Mouse (Mus musculus) neutrophil, adult 5-6 weeks (primary cell): ENCODE measurements around the gene Rnd2. TPM values are rescaled to one million over a fixed set of nuclear protein-coding genes. Genes with fewer than 3 reads are reported as not detected.
"Not testable (repeated sequence)": the region's sequence is repeated elsewhere in the genome, so short reads cannot be mapped to it uniquely, and the experiment has no call there.

Source experiments
- ATAC-seq: fragments of 151-379, 151-347 bp; 2 replicates; pipeline ENCODE4 v1.8.0; 2017; ENCODE audit warnings: mild to moderate bottlenecking, moderate TSS enrichment; ENCODE audit not compliant: insufficient number of reproducible peaks, poor library complexity, low FRiP score, severe bottlenecking; ENCODE audit errors: extremely low read depth
- total RNA-seq: library from RNA; stranded (forward); fragments of 200-1000 nt; gene quantifications from 2 replicates; pipeline ENCODE4 v1.2.3, GENCODE M21; 2017

Rnd2 gene
- 0.70 TPM in 1 of 2 replicates, not detected in the other for total RNA-seq

DNA sequence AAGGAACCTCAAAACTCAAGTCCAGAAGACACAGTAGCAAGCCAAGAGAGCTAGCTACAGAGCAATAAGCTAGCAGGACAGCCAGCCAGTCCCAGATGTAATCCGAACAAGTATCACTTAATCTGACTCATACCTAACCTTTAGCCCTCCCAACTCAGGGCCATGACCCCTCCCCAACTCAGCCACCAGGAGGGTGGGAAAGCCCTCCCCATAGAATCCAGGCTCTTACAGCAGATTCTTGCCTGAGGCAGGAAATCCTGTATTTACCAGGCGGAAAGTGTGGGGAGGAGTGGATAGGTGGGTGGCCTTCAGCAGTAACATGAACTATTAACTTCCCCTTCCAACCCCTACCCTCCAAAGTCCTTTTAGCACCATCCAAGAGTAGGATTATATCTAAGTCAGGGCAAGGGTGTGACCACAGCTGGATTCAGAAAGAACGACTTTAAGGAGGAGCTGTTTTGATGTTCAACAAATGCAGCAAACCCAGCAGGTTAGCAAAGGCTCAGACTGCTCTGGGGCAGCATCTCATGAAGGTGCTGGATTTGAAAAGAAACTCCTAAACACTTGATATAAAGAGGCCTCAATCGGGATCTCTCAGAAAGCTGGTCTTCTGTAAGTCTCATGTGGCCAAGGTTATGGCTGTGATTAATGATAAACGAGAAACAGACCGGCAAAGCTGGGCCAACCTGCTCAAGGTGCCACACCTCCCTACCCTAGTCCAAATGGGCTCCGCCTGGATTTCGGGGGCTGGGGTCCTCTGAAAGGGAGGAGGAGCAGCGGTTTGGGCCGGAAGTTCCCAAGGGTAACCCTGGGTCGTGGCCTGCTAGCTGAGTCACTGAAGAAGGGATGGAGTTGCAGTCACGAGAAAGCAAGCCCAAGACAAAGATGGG is at the start of gene Rnd2:
Gene Rnd2, plus strand, starts transcription at position 789 of the 890 bp plus-strand sequence.
- no peak for ATAC-seq

DNA sequence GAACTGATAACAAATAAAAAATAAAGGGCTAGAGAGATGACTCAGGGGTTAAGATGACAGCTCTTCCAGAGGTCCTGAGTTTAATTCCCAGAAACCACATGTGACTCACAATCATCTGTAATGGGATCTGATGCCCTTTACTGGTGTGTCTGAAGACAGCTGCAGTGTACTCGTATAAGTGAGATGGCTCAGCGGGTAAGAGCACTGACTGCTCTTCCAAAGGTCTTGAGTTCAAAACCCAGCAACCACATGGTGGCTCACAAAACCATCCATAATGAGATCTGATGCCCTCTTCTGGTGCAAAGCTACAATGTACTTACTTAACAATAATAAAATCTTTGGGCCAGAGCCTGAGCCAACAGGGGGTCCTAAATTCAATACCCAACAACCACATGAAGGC is 49.5 kb upstream of the Rnd2 start:
- no peak for ATAC-seq

- no peak for ATAC-seq
Observed at GRCm38 (mm10) chr11:101416433-101417100, 48.2 kb upstream of the Rnd2 start.

DNA sequence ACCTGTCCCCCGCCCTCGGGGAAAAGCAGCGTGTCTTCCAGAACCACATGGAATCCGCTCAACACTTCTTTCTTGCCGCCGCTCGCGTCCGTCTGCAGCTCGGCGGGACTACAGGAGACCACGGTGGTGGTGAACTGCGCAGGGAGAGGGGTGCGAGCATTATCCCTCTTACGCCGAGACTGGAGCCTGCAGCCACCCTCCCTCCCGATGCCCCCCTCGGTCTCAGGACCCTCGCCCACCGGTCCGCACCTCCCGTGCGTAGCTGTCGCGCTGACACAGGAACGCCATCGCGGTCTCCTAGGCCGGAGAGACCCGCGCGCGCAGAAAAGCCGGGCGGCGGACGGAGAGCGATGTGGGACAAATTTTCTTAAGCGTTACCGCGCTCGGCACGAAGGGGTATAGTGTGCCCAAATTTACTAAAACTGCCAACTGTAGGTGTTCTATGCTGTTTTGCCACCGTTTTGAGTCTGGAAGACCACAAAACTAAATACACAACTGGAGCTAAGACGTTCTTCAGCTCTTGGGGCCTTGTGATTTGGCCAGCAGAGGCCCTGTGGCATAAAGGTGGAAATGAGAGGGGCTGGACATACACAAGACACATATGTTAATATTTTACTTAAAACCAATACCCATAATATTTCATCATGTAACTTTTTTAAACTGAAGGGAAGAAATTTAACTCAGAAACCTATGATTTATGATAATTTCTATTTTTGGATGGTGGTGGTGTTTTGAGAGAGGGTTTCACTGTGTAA is 47.5 kb upstream of the Rnd2 start, which contains the start of gene Aarsd1:
Gene Aarsd1, minus strand, starts transcription at position 515 of the 755 bp plus-strand sequence.
- peak; percentile 71 for ATAC-seq

DNA sequence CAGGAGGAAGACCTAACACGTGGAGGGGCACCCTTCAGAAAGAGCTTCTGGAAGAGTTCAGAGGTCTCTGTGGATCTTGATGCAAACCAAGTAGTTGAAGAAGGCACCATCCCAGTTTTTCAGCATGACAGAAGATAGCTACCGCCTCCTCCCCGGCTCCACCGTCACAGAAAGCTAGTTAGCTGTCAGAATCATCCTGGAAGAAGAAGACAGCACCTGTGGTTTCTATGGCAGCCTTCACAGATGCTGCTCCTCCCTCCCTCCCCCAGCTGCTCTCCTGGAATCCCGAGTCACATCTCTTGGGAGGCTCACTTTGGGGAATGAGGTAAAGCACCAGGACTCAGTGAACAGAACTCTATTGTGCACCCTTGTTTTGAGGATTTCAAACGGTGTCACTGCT is 45.8 kb upstream of the Rnd2 start:
- no peak for ATAC-seq

DNA sequence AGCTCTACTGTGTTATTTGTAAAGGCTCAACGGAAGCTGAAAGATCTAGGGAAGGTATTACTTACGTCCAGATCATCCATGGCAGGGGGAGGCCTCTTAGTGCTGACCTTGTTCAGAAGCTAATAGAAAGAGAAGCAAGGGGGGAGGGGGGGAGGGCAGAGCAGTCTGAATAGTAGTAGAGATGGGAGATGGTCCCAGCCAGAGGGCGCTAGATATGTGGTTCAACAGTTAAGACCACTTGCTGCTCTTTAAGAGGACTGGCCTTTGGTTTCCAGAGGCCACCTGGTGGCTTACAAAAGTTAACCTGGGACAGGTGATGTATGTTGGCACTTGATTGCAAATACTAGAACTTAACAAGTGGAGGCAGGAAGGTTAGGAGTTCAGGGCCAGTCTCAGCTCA is 45.2 kb upstream of the Rnd2 start:
- ATAC-seq: no peak

DNA sequence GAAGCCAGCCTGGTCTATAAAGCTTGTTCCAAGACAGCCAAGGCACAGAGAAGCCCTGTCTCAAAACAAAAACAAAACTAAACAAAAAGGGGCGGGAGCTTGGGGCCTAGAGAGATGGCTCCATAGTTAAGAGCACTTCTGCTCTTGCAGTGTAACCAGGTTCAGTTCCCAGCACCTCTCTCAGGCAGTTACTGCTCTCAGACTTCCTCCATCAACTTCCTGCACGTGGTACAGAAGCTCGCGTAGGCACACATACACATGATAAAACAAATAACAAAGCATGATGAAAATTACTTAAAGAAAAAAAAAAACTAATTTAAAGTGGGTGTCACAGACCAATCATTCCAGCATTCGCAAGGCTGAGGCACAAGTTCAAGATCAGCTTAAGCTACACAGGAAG is 44.7 kb upstream of the Rnd2 start:
- ATAC-seq: no peak

DNA sequence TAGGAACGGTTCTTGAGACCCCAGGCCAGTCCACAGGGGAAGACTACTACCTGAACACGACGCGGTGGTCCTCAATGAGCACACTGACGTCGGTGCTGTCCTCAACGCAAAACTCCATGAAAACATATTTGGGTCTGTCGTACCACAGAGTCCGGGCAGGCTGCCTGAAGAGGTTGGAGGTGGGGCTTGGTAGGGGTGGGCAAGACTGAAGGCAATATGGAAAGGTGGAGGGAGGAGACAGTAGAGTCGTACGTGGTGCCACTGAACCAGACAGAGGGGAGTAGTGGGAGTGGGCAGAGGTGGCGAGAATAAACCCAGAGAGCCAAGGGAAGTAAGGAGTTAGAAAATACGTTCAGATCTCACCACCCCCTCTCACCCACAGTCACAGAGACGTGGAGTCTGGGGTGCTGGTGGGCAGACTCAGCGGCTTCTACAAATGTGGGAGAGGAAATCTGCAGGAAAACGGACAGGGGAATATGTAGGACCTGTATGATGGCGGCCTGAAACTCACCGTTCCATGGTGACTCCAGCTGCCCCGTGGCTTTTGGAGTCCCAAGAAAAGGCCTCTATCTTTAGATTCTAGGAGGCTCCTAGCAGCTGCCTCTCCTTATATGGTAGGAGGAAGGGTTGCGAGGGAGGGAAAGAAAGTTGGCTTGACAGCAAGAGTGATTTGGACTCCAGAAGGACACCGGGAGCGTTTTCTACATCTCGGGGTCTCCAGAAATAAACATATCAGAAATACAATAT is 40.5 kb upstream of the Rnd2 start, which contains the start of gene Gm27029:
Gene Gm27029, minus strand, starts transcription at position 692 of the 747 bp plus-strand sequence.
- ATAC-seq: no peak

DNA sequence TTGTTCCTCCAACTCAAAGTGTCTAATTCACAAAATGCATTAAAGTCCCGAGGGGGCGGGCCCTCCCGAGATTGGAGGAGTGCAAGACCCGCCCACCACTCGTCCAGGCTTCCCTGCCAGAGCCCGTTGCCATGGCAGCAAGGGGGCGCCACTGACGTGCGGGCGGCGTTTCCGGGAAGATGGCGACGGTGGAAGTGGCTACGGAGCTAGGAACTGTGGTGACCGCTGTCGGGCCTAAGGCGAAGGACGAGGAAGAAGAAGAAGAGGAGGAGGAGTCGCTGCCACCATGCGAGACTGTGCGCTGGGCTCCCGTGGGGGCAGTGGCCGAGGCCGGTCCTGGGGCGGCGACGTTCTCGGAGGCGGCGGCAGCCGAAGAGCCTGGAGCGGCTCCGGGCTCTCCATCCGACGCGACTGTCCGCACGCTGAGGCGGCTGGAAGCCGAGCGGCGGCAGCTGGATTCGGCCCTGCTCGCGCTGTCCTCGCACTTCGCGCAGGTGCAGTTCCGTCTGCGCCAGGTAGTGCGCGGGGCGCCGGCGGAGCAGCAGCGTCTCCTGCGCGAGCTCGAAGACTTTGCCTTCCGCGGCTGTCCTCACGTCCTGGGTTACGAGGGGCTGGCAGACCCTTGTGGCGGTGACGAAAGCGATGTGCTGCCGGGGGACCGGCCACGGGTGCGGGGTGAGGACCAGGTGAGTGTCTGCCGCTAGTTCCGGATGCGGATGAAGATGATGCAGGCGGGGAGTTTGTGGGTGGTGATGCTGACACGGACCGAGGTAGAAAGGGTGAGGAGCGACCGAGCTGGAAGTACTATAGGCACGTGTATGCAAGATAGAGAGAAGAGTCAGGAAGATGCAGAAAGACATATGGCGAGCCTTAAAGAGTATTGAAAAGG is 39.6 kb upstream of the Rnd2 start, which contains the start of the genes Rundc1 and Ptges3l:
Gene Rundc1, plus strand, starts transcription at position 161 of the 889 bp plus-strand sequence.
Gene Ptges3l, minus strand, starts transcription at position 409 of the 889 bp plus-strand sequence.
- peak; percentile 96 for ATAC-seq

DNA sequence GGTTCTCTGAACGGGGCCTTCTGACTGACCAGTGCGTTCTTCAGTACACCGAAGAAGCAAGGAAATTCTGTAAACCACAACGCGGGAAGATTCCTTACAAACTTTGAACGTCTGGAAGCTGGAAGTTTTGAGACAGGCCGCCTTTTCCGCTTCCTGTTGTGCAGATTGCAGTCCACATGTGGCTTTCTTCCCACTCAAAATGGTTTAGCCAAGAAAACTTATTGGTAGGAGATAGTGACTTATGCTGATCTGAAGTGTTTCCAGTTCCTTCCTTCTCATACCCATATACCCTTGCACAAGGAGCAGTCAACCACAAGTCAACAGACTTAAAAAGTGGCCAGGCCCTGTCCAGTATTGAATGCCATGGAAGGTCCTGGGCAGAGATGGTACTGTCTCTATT is 38.6 kb upstream of the Rnd2 start:
- no peak for ATAC-seq

DNA sequence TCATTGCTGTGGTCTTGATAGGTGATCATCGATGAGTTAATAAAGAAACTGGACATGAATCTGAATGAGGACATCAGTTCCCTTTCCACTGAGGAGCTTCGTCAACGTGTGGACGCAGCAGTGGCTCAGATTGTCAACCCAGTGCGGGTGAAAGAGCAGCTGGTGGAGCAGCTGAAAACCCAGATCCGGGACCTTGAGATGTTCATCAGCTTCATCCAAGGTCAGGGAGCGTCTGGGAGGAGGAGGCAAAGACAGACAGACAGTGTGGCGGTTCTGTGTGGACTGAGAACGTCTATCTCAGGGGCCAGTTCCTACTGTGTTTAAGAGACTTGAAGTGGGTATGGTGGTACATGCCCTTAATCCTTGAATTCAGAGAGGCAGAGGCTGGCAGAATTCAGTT is 33.5 kb upstream of the Rnd2 start:
- ATAC-seq: no peak

DNA sequence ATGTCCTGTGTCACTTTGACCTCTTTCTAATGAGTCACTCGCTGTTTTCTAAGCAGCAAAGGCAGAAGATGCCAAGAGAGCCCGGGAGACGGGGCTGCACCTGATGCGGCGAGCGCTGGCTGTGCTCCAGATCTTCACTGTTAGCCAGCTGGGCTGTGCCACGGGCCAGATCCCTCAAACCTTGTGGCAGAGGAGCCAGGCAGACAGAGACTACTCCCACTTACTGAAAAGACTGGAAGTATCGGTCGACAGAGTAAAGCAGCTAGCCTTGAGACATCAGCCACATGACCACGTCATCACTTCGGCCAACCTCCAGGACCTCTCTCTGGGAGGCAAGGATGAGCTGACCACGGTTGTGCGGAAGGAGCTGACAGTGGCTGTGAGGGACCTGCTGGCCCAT is 31.4 kb upstream of the Rnd2 start:
- ATAC-seq: no peak

DNA sequence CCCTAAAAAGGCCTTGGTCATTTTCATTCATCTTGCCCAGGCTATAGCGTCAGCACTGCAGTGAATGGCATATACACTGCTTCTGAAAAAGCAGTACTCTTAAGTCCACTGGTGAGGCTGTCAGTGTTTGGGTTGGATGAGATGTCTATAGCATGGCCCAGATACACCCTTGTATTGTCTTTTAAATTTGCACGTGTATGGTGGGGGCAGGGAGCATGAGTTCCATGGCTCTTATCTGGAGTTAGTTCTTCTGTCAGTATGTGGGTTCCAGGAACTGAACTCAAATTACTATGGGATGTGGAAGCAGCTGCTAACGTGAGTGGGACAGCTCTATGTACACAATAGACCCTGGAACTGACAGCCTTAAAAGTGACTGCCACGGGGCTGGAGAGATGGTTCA is 29.0 kb upstream of the Rnd2 start:
- ATAC-seq: no peak

DNA sequence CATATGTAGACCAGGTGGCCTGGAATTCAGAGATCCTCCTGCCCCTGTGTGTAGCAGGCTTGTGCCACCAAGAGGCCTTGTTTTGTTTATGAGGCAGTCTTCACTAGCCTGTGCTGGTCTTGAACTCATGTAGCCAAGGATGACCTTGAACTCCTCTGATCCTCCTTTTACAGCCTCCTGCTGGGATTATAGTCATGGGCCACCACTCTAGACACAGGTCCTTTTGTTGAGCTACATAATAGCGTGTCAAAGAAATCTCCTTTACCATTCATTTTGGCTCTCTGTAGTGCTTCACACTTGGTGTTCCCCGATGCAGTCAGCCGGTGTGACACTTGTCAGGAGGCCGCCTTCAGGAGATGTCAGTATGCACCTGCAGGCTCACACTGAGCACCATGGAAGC is 27.9 kb upstream of the Rnd2 start:
- no peak for ATAC-seq

GRCm38 (mm10) chr11:101438006-101438405 is 26.8 kb upstream of the Rnd2 start:
- ATAC-seq: not testable (repeated sequence)

DNA sequence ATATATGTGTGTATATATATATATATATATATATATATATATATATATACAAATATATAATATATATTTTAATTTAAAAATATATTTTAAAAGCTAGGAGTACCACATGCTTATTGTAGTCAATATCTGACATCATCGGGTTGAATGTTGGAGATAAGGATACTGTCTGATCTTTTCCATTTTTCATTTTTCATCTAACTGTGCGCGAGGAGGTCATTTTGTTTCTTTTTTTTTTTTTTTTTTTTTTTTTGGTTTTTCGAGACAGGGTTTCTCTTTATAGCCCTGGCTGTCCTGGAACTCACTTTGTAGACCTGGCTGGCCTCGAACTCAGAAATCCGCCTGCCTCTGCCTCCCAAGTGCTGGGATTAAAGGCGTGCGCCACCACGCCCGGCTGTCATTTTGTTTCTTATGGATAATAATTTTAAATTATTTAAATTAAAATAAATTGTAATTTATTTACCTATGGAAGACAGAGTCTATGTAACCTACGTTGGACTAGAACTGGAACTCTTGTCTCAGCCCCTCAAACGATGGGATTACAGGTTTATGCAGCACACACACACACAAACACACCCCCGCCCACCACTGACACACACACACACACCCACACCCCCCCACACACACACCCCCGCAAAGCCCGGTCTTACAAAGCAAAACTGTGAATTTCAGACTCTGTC is 23.2 kb upstream of the Rnd2 start:
- ATAC-seq: not testable (repeated sequence)

GRCm38 (mm10) chr11:101442127-101442693 is 22.6 kb upstream of the Rnd2 start, which contains the start of gene Rpl27:
Rpl27 (plus strand) TSS chr11:101442298.
- peak; percentile 98 for ATAC-seq
